Mouse (Mus musculus) limb, embryonic 10.5 days (tissue): ENCODE results near the gene Bdh1. TPM values are rescaled to one million over a fixed set of nuclear protein-coding genes. Genes with fewer than 3 reads are reported as not detected.

Experiments used
- DNase-seq: peaks from one replicate; pipeline ENCODE4 v3.0.0-alpha.2; 2017; ENCODE audit warnings: low spot score
- H3K27ac ChIP-seq: fragments of 300-500 bp; sonication (generic); 2 replicates; pipeline ENCODE4 v1.5.1; 2016; ENCODE audit warnings: mild to moderate bottlenecking
- H3K27me3 ChIP-seq: fragments of 300-500 bp; sonication (generic); 2 replicates; pipeline ENCODE4 v1.6.1; 2016; ENCODE audit warnings: low read depth, mild to moderate bottlenecking; ENCODE audit not compliant: poor library complexity, severe bottlenecking
- H3K36me3 ChIP-seq: fragments of 300-500 bp; sonication (generic); 2 replicates; pipeline ENCODE4 v1.6.1; 2016; ENCODE audit warnings: mild to moderate bottlenecking, moderate library complexity
- H3K4me1 ChIP-seq: fragments of 300-500 bp; sonication (generic); 2 replicates; pipeline ENCODE4 v1.6.1; 2016
- H3K4me3 ChIP-seq: fragments of 300-500 bp; sonication (generic); 2 replicates; pipeline ENCODE4 v1.5.1; 2016; ENCODE audit warnings: mild to moderate bottlenecking, moderate library complexity
- H3K9me3 ChIP-seq: fragments of 300-500 bp; sonication (generic); replicated peaks from 2 replicates; pipeline ENCODE4 v1.6.1; 2016; ENCODE audit warnings: mild to moderate bottlenecking
- WGBS: fragments of 180-500 bp; shearing (Covaris S2); methylation state at CpG from one replicate; pipeline ENCODE4 v1.1.7; 2016; 5-methylcytosine and 5-hydroxymethylcytosine counted together
- polyA plus RNA-seq: library from polyadenylated mRNA; unstranded; fragments of >200 nt; fragmentation: Nextera tagmentation; extraction: Ambion mirVana; gene quantifications from 2 replicates; pipeline ENCODE4 v1.2.1, GENCODE M21; 2016

Gene Bdh1
- polyA plus RNA-seq, 1 experiment from 2014 or later = 11.4 TPM

DNA sequence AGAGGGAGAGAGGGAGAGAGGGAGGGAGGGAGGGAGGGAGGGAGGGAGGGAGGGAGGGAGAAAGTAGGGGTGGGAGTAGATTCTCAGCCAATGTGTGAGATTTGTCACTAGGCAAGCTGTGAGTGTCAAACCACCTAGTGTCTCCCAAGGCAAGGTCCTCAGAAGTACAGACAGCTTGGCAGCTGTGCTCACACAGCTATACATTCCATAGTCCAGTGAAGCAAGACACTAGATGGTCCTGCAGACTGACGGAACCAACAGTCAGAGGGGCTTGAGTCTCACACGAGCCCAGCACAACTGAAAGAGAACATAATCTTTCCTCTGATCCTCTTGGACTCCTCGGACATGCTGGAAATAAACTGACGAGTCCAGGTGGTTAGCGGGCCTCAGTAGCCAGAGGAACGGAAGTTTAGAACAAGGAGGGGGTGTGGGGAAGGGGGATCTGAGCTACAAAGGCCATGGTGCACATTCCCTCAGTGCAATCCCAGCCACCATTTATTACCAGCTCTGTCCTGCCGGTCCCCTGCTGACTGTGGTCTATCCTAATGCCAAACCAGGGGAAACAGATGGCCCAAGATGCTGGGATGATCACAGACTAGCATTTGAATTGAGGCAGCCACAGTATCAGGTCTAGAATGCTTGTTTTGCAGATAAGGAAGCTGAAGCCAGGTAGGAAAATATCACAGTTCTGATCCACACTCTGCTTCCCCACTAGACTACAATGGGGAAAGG is 55.0 kb downstream of the Bdh1 start:
- 0 out of 2 replicates have a peak, but pooled peaks cover 2% of the 10 kb centered on the region for H3K9me3 ChIP-seq
- H3K4me1 ChIP-seq = peaks cover 25% of the 10 kb centered on the region
- WGBS = 36% methylated on average over 7 of the region's 7 CpGs
- no peak overlapping the region for H3K4me3 ChIP-seq
- no peaks in the 10 kb centered on the region for H3K27me3 ChIP-seq
- no peak for DNase-seq
- no peak overlapping the region; the same call in 1 of the 2 replicates for H3K27ac ChIP-seq
- no peaks in the 10 kb centered on the region for H3K36me3 ChIP-seq

DNA sequence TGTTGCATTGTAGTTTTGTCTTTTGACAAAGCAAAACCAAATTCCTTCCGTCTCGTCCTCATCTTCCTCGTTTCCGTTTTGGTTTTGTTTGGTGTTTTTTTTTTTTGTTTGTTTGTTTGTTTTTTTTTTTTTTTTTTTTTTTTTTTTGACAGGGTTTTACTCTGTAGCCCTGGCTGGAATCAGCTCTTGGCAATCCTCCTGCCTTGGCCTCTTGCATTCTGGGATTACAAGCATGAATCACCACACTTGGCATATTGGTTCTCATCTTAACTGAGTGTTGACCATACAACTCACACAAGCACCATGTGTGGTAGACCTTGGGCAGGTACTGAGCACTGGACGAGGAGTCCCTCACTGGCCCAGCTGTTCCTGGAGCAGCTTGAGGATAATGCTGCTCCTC is 63.3 kb downstream of the Bdh1 start:
- no peak overlapping the region for H3K4me3 ChIP-seq
- peaks cover 14% of the 10 kb centered on the region for H3K4me1 ChIP-seq
- H3K9me3 ChIP-seq = no peaks in the 10 kb centered on the region
- no peak overlapping the region for H3K27ac ChIP-seq
- 91% methylated on average over 5 of the region's 5 CpGs for WGBS
- no peaks in the 10 kb centered on the region for H3K36me3 ChIP-seq
- H3K27me3 ChIP-seq = no peaks in the 10 kb centered on the region
- no peak for DNase-seq

DNA sequence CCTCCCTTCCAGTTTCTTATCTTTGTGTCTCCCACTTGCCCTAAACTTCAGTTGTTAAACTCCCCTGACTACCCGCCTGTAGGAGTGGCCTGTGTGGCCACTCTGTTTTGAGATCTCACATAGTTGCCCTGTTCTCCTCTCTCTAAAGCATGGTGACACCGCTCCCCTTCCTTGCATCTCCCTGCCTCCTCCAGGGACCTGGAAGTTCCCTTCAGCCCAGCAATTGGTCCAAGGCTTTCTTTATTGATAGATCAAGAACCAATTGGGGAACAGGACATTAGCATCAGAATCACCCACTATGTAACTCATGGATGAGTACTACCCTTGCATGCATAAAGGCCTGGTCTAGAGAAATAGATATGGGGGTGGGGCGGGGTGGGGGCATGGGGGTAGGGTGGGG is 65.2 kb downstream of the Bdh1 start:
- no peak for DNase-seq
- Histone ChIP-seq H3K9me3 (no peaks in the 10 kb centered on the region), H3K4me3 (no peak overlapping the region), H3K4me1 (peaks cover 14% of the 10 kb centered on the region), H3K27ac (no peak overlapping the region), H3K27me3 (no peaks in the 10 kb centered on the region), H3K36me3 (no peaks in the 10 kb centered on the region)
- WGBS = 88% methylated on average over 3 of the region's 3 CpGs

DNA sequence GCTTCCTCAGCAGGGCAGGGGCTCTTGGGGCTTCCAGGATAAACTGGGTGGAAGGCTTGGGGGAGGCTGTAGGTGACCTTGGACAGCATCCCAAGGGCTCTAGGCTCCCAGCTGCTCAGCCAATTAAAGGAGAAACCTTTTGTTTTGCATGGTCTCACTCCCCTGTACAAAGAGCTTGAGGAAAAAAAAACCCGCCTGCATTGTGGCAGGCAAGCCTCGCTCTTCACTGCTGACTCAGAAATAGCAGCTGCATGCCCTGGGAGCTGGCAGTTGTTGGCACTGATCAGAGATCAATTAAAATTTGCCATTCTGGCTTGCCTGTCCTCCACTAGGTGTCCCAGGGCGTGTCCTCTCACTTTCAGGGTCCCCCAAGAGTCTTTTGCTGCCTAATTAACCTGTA is 67.0 kb downstream of the Bdh1 start:
- H3K9me3 ChIP-seq = no peaks in the 10 kb centered on the region
- H3K4me3 ChIP-seq = no peak overlapping the region
- WGBS = 51% methylated on average over 3 of the region's 3 CpGs
- peak overlapping the region; percentile 46; the same call in 1 of the 2 replicates for H3K27ac ChIP-seq
- H3K4me1 ChIP-seq = peaks cover 29% of the 10 kb centered on the region
- no peaks in the 10 kb centered on the region for H3K27me3 ChIP-seq
- no peak for DNase-seq
- H3K36me3 ChIP-seq = no peaks in the 10 kb centered on the region

DNA sequence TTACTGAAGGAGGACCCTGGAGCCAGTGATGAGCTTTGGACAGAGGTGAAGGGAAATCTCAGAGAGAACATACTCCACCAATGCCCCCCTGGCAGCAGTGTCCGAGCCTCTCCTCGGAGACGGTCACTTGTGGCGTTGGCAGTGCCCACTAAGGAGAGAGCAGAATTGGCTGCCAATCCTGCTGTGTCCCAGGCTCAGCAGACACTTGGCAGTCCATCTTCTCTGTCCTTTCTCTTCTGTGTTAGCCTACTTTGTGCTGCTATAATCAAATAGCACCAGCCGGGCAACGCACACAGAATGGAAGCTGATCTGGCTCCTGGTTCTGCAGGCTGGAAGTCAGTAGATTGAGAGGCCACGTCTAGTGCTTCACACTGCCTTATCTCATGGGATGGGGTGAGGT is 68.9 kb downstream of the Bdh1 start:
- no peaks in the 10 kb centered on the region for H3K27me3 ChIP-seq

DNA sequence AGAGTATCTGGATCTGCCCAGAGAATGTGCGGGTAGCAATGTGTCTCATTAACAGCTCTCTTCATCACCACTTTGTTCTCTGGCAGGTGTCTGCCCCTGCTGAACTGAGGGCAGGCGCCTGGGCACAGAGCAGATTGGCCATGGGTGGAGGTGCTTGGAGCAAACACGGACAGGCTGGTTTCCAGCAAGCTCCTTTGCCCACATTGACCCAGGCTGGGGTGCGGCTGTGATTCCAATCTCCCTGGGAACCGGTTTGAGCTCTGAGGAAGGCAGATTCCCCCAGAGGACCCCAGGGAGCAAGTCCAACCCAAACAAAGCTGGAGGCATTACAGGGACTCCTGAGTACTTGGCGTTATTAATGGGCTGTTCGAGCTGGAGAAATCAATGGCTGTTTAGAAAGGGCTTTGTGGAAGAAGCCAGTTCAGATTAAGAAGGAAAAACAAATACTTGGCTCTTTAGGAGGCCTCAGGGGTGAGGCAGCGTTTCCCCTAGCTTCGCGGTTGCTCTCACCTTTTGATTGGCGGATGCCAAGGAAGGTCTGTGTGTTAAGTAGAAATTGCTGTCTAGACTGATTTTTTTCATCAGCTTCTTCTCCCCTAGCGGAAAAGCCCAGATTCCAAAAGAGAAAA is 71.0 kb downstream of the Bdh1 start:
- DNase-seq = no peak
- Histone ChIP-seq H3K27ac (peak overlapping the region; percentile 73), H3K4me3 (no peak overlapping the region), H3K27me3 (no peaks in the 10 kb centered on the region), H3K36me3 (no peaks in the 10 kb centered on the region), H3K9me3 (no peaks in the 10 kb centered on the region), H3K4me1 (peaks cover 53% of the 10 kb centered on the region)
- WGBS = 50% methylated on average over 12 of the region's 12 CpGs

More for the DNA sequence above, 68.9 kb downstream of the Bdh1 start:
- WGBS = 93% methylated on average over 7 of the region's 7 CpGs
- H3K9me3 ChIP-seq = no peaks in the 10 kb centered on the region
- no peak for DNase-seq
- no peaks in the 10 kb centered on the region for H3K36me3 ChIP-seq
- H3K4me3 ChIP-seq = no peak overlapping the region
- H3K27ac ChIP-seq = no peak overlapping the region
- peaks cover 43% of the 10 kb centered on the region for H3K4me1 ChIP-seq

DNA sequence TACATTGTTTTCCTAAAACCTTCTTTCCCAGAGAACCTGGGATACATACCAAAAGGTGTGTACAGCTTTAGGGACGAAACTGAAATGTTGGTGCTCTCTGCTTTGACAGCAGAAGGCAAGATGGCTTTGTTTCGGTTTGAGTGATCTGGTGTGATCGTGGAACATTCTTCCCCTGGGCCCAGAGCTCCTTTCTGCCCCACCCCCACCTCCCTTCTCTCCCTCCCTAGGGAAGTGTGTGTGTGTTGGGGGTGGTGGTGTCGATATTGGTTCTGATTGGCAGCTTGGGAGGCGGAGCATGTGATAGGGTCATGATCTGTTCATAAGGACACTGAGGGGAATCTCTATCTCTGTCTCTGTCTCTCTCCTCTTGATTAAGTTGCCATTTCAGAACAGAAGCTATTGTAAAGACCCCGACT is 71.5 kb downstream of the Bdh1 start:
- H3K4me3 ChIP-seq = no peak overlapping the region
- H3K27me3 ChIP-seq = no peaks in the 10 kb centered on the region
- DNase-seq = no peak
- no peaks in the 10 kb centered on the region for H3K36me3 ChIP-seq
- peaks cover 55% of the 10 kb centered on the region for H3K4me1 ChIP-seq
- WGBS = 69% methylated on average over 6 of the region's 6 CpGs
- no peaks in the 10 kb centered on the region for H3K9me3 ChIP-seq
- H3K27ac ChIP-seq = peak overlapping the region; percentile 73

DNA sequence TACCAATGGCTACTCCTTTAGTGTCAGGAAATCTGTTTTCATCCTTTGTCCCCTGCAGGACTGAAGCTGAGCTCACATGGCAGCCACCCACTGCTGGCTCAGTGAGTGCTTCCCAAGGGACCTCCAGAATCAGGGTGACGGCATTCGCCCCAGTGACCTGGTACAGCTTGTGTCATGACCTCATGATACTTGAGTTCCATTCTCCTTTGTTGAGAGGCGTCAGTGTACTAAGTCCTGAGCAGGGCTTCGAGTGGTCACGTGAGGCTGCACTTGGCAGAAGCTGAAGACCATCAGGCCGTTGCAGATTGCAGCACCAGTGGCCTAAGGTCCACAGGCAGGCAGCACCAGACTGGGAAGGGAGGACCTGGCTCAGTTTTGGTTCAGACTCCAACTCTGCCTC is 71.9 kb downstream of the Bdh1 start:
- Histone ChIP-seq H3K4me1 (peaks cover 54% of the 10 kb centered on the region), H3K36me3 (no peaks in the 10 kb centered on the region), H3K27me3 (no peaks in the 10 kb centered on the region), H3K9me3 (no peaks in the 10 kb centered on the region), H3K4me3 (no peak overlapping the region), H3K27ac (peak overlapping the region; percentile 73)
- WGBS = 82% methylated on average over 6 of the region's 6 CpGs
- no peak for DNase-seq

DNA sequence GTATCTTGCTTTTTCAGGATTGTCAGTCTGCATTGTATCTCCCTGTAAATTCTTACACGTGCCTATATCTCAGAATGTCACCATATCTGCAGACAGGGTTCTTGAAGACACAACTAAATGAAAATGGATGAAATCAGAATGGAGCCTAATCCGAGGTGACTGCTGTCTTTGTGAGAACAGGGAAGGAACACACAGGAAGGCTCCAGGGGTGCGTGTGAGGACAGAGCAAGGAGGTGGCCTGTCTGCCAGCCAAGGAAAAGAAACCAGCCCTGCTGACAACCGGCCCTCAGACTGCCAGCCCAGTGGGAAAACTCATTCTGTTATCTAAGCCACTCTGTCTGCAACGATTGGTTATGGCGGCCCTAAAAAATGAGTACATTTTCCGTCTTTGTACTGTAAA is 73.3 kb downstream of the Bdh1 start:
- Histone ChIP-seq H3K27me3 (no peaks in the 10 kb centered on the region), H3K9me3 (no peaks in the 10 kb centered on the region), H3K27ac (no peak overlapping the region), H3K36me3 (no peaks in the 10 kb centered on the region), H3K4me1 (peaks cover 63% of the 10 kb centered on the region), H3K4me3 (no peak overlapping the region)
- WGBS = 73% methylated on average over 7 of the region's 7 CpGs
- DNase-seq = no peak

DNA sequence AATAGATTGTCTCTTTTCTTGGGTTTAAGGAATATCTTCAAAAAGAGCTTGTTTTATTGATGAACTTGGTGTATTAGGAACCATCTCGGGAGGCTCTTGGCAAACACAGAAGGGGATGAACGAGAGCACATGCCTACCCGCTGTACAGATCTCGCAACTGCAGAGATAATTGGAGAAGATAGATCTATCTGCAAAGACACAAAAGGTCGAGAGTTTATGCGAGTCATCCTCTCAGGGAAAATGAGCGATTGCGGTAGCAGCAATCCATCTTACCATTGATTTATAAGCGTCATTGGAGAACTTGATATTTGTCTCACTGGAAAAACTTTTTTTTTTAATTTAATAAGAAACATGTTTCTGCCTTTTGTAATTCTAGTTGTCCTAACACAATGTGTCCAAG is 73.7 kb downstream of the Bdh1 start:
- H3K36me3 ChIP-seq = no peaks in the 10 kb centered on the region
- H3K9me3 ChIP-seq = no peaks in the 10 kb centered on the region
- H3K4me3 ChIP-seq = no peak overlapping the region
- H3K27ac ChIP-seq = no peak overlapping the region
- peaks cover 67% of the 10 kb centered on the region for H3K4me1 ChIP-seq
- DNase-seq = no peak
- 82% methylated on average over 9 of the region's 9 CpGs for WGBS
- H3K27me3 ChIP-seq = no peaks in the 10 kb centered on the region

DNA sequence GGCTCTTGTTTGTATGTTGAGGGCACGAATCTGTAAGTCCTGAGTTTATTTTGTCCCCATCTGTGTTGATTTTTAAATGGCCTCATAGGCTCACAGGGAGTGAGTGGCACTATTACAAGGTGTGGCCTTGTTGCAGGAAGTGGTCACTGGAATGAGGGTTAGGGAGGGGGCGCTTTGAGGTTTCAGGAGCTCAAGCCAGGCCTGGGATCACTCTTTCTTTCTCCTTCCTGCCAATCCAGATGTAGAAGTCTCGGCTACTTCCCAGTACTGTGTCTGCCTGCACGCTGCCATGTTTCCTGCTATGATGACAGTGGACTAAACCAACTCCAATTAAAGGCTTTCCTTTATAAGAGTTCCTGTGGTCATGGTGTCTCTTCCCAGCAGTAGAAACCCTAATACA is 76.3 kb downstream of the Bdh1 start:
- Histone ChIP-seq H3K4me1 (peaks cover 84% of the 10 kb centered on the region), H3K36me3 (no peaks in the 10 kb centered on the region), H3K9me3 (no peaks in the 10 kb centered on the region), H3K4me3 (no peak overlapping the region), H3K27ac (peak overlapping the region; percentile 82), H3K27me3 (no peaks in the 10 kb centered on the region)
- DNase-seq = no peak
- WGBS = 72% methylated on average over 4 of the region's 4 CpGs

DNA sequence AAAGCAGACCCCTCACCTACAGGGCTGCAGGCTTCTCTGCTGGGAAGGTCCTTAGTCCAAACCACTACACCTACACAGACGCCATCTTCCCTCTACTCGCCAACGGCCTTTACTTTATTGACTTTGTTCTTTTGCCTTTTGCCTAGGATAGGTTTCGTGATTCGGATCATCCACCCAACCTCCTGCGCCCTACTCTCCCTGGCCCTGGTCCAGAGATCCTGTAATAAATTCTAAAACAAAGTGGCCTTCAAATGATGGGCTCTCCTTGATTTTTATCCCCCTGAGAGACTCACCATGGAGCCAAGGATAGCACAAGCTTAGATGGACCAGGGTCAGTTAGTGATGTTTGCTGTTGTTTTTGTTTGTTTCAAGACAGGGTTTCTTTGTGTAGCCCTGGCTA is 76.9 kb downstream of the Bdh1 start:
- H3K4me3 ChIP-seq = no peak overlapping the region
- no peaks in the 10 kb centered on the region for H3K36me3 ChIP-seq
- no peaks in the 10 kb centered on the region for H3K9me3 ChIP-seq
- WGBS = 94% methylated on average over 6 of the region's 6 CpGs
- no peak for DNase-seq
- no peaks in the 10 kb centered on the region for H3K27me3 ChIP-seq
- H3K27ac ChIP-seq = peak overlapping the region; percentile 82
- peaks cover 84% of the 10 kb centered on the region for H3K4me1 ChIP-seq

DNA sequence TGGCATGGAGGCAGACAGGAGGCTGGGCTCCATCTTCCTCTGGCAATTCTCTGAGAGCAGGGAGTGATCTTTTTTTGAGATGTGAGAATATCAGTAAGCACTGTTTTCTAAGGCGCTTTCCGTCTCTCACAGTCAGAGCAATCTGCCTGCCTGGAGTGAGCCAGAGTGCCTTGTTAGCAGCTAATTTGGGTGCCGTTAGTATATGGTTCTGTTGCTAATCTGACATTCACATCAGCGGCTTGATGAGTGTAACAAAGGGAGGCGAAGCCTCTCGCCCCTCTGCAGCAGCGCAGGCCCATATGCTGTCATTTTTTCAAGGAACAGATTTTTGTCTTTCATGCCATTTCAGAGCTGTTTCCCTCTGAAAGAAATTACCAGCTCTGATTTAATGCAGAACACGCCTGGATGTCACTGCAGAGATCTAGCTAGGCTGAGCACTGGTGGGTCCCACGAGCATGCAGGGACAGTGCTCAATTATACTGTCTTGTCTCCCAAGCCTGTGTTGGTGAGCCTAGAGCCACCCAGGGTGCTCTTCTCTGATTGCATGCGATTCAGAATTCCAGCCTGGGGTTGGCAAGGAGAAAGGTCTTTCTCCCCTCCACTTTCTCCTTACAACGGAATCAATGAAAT is 77.7 kb downstream of the Bdh1 start:
- WGBS = 45% methylated on average over 11 of the region's 11 CpGs
- H3K27me3 ChIP-seq = no peaks in the 10 kb centered on the region
- no peaks in the 10 kb centered on the region for H3K36me3 ChIP-seq
- H3K27ac ChIP-seq = peak overlapping the region; percentile 82
- no peaks in the 10 kb centered on the region for H3K9me3 ChIP-seq
- no peak for DNase-seq
- H3K4me1 ChIP-seq = peaks cover 78% of the 10 kb centered on the region
- no peak overlapping the region for H3K4me3 ChIP-seq
